Mouse (Mus musculus) adrenal gland, adult 2 months (tissue): ENCODE results near the gene Taf8. TPM values are rescaled to one million over a fixed set of nuclear protein-coding genes. Genes with fewer than 3 reads are reported as not detected.

Experiments
- DNase-seq: peaks from one replicate; pipeline ENCODE4 v3.0.0; 2021
- polyA plus RNA-seq: library from polyadenylated mRNA; depleted of rRNA; stranded (reverse); fragments of >200 nt; gene quantifications from 2 replicates; pipeline ENCODE4 v1.2.3, GENCODE M21; 2012
- total RNA-seq, 2 experiments: library from RNA; stranded (reverse); gene quantifications; 2 replicates each; pipeline ENCODE4 v1.2.3; 2021

The Taf8 gene
- total and polyA plus RNA-seq, 3 experiments: 15.6 to 19.8 (median 19.5) TPM

DNA sequence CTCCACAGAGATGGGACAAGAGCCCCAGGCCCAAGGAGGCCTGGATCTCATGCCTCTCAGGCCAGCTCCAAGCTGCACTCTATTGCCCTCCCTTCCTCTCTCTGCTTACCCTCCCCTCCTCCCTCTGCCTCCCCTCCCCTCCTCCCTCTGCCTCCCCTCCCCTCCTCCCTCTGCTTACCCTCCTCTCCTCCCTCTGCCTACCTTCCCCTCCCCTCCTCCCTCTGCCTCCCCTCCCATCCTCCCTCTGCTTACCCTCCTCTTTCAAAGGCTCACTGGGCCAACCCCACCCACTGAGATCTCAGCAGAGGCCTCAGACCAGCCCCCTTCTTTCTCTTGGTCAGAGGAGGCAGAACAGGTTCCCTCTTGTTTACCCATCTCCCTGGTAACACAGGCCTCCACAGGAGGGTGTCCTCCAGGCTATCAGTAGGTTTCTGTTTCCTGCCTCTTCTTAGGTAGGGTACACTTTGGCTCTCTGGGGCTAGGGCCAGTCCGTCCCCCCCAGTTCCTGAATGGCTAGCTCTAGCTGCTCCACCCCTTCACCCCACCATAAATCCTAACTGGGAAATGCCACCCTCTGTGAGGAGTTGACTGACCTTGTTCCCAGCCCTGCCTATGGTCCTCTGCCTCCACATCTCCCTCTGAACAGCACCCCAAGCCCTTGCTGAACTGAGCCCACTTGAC, 17.7 kb downstream of the Taf8 start:
- no peak for DNase-seq

GRCm38 (mm10) chr17:47482401-47482800, 19.7 kb downstream of the Taf8 start:
- DNase-seq: peak; percentile 54

- no peak for DNase-seq
These were observed 22.2 kb downstream of the Taf8 start for GRCm38 (mm10) chr17:47479887-47480286.

- DNase-seq: no peak
These were observed 26.4 kb downstream of the Taf8 start for GRCm38 (mm10) chr17:47475714-47476113.

- DNase-seq: no peak
These were observed 26.9 kb downstream of the Taf8 start for GRCm38 (mm10) chr17:47475181-47475580.

DNA sequence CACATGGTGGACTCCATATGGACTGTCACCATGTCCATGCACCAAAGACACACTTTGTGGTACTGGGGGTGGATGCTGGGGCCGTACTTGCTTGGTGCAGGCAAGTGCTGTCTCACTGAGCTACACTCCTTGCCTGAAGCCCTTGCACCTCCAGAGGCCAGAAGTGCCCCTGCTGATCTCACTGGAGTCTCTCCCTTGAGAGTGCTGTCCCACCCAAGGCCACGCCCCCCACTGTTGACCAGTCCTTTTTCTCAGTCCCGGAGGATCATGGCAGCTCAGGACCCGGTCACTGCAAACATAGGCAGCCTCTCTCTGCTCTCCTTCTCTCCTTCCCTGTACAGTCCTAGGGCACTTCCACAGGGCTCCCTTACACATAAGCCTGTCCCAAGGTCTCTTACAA, 27.8 kb downstream of the Taf8 start:
- DNase-seq: no peak

DNA sequence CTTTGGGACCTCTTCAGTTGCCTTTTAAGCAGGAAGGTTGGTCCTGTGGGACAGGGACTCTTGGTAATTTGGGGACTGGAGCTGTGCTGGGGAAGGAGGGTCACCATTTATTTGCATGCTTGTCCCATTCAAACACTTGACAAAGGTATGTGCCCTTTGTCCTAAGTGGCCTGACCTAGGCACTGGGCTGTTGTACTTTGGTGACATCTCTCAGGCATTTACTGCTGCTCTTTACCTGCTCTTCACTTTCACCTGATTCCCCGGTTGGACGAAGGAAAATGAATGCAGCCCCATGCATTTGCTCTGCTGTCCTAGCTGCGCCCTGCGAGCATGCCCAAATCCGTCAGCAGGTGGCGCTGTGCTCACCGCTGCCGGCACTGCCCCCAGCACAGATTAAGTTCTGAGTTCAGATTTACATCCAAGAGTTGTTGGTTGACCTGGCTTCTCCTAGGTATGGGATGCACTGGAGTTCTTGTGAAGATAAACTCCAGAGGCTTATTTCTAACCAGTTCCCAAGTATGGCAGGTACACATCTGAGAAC, 28.6 kb downstream of the Taf8 start:
- peak; percentile 54 for DNase-seq

DNA sequence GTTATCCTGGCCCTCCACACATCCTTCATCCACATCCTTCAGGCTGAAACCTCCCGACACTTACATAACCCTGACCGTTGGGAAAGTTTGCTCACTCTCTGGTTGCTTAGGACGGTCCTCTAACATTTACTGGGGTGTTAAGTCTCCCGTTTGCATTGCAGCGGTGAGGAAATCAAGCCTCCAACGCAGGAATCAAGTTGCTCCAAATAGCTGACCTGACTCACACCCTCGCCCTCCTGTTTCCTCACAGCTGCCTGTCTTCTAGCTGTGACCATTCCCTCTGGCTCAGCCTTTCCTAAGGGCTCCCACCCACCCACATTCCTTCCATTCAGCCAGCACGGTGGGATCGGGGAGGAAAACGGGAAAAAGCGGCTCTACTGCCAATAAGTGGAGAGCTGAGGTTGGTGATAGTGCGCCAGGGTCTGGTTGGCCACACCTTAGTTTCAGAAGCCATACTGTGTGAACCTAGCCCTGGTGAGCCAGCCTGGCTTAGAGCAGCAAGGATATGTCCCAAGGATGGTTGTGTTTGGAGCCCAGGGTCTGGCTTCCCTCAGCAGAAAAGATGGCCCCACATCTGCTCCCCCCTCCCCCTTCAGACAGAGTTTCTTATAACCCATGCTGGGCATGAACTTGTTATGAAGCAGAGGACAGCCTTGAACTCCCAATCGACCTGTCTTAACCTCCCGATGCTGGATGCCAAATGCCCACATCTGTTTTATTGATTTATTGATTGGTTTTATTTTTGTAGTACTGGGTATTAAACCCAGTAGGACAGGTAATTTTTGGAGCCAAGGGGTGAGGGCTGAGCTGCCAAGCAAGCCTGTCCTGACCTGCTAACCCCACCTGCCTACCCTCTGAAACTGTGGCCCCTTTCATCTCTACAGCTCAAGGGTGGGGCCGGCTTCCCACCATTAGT, 29.4 kb downstream of the Taf8 start:
- no peak for DNase-seq

GRCm38 (mm10) chr17:47470686-47471085, 31.4 kb downstream of the Taf8 start:
- DNase-seq: no peak

DNA sequence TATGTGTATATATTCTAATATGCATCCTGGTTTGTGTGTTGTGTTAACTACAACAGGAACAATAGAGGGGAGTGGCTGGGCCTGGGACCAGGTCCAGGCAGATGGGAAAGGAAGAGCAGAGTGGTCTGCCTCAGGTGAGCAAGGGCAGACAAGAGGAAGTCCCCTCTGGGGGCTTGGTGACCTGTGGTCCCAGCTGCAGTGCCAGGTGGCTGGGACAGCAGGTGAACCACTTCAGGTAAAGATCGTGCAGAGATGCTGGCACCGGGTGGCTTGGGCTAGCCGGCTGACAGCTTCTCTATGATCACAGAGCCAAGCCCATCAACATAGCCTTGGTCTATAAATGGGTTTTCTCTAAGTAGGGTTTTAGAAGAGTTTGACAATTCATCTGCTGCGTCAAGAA, 32.0 kb downstream of the Taf8 start:
- no peak for DNase-seq

- DNase-seq: no peak
These were observed 32.5 kb downstream of the Taf8 start for GRCm38 (mm10) chr17:47469642-47470041.

DNA sequence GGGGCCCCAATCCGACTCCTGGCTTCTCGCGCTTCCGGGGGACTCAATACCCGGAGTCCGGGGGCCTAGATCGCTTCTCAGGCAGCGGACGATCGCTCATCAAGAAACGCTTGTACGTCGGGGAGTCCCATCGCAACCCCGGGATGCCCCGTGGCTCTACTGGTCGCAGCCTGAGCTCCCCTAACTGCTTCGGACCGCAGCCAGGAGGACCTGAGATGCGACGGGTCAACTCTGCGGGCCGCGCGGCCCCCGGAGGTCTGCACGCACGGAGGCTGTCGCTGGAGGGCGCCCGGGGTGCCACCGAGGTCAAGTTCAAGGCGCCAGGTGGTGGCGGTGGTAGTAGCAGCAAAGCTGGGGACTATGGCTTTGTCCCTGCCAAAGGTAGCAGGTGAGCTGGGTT, 33.6 kb downstream of the Taf8 start:
- no peak for DNase-seq

- no peak for DNase-seq
These were observed 34.0 kb downstream of the Taf8 start for GRCm38 (mm10) chr17:47468063-47468462.

GRCm38 (mm10) chr17:47467659-47468058, 34.4 kb downstream of the Taf8 start:
- DNase-seq: no peak

- DNase-seq: no peak
These were observed 35.8 kb downstream of the Taf8 start for GRCm38 (mm10) chr17:47466284-47466683.

GRCm38 (mm10) chr17:47465016-47465415, 37.1 kb downstream of the Taf8 start:
- no peak for DNase-seq

GRCm38 (mm10) chr17:47464248-47464965, 37.7 kb downstream of the Taf8 start:
- DNase-seq: no peak

DNA sequence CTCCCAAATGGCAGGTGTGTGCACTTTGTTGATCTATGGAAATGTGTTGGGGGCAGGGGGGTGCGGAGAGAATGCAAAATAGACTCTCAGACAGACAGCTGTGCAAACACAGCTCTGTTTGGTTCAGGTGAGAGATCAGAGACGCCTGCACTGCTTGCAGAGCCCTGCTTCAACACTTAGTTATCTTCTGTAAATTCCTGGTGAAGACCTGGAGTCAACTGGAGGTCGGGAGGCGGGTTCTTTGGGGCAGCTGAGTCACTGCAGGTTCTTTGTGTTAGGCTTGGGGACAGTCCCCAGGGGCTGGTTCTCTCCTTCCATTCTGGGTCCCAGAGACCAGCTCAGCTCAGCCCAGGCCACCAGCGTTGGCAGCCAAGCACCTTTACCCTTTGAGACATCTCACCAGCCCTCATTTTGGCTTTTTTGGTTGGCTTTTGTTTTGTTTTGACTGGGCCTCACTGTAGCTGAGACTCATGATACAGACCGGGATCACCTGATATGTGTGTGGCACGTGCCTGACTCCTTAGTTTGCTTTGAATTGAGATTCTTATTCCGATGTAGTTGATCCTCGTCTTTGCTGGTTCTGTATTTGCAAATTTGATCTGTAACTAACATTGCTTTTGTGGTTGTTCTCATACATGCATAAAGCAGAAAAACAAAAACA, 39.2 kb downstream of the Taf8 start:
- no peak for DNase-seq

DNA sequence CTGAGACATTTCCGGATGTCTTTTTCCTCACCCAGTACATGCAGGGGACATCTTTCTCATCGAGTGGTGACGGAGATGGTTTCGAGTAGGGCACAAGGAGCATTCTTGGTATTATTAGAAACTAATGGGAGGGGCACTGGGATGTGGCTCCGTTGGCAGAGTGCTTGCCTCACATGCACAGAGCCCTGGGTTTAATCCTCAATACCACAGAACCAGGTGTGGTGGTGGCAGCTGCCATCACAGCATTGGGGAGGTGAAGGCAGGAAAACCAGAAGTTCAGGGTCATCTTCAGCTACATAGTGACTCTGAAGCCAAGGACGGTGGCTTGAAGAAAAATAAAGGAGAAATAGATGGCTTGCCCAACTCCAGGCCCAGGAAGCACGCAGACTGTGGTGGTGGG, 39.9 kb downstream of the Taf8 start:
- DNase-seq: no peak

DNA sequence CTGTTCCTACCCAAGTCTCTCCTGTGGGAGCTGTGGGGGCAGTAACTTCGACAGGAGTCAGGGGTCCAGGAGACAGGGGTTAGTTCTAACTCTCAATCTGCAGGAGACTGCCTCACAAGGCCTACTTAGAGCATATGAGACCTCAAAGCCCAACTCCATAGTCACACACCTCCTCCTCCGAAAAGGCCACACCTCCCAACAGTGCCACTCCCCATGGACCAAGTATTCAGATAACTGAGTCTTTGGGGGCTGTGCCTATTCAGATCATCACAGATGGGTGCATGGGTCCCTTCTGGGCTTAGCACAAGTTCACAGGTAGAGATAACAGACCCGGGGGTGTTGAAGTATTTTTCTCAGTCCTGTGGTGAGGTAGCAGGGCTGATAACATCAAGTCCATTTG, 40.4 kb downstream of the Taf8 start:
- DNase-seq: no peak

DNA sequence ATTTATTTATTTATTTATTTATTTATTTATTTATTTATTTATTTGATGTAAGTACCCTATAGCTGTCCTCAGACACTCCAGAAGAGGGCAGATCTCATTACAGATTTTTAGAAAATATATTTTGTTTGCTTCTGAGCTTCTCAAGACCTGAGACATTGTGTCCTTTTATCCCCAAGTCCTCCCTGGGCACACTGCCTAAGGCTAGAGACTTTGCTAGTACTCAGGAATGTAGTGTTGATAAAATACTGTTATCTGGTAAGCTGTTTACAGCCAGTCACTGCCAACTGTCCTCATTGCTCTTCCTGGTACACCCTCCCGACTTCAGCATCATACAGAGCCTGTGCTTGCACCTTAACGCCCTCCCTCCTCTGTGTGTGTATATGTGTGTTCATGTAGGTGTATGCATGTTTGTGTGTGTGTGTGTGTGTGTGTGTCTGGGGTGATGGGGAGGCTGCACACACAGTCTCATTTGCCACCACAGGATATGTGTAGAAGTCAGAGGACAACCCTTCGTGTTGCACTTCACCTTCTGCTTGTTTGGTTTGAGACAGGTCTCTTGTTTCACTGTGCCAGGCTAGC, 42.7 kb downstream of the Taf8 start:
- DNase-seq: no peak

DNA sequence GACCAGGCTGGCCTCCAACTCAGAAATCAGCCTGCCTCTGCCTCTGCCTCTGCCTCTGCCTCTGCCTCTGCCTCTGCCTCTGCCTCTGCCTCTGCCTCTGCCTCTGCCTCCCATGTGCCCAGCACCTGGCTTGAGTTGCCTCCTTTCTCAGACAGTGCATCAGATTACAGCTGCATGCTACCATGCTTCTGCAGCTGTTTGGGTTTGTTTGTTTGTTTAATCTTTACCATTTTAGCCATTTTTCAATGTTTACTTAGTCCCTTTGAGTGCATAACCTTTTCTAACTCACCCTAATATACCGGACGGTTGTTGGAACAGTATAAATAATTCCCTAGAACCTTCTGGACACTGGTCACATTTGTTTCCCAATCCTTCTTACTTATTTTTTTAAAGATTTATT, 43.2 kb downstream of the Taf8 start:
- DNase-seq: no peak
